Mouse (Mus musculus): Measurements from ENCODE around the gene Tmed11.

- no peak for TF ChIP-seq CTCF (IDR thresholded peaks at IDR 0.05; ENCODE audit: borderline replicate concordance, control insufficient read depth, extremely low read depth, insufficient read depth, low read length, poor library complexity)
- TF ChIP-seq POLR2A (IDR thresholded peaks at IDR 0.05; ENCODE audit: control insufficient read depth, extremely low read depth, insufficient read depth, low read length, poor library complexity): no peak
These were observed 41.0 kb upstream of the Tmed11 start for GRCm38 (mm10) chr5:108836156-108836555.
